Mouse (Mus musculus) adipocyte (in vitro differentiated cells): Measurements from ENCODE around the gene Kcnj9.

ENCODE experiments used
- DNase-seq: peaks from one replicate; pipeline ENCODE4 v3.0.0-alpha.2; 2016; ENCODE audit warnings: low spot score

The Kcnj9 gene

DNA sequence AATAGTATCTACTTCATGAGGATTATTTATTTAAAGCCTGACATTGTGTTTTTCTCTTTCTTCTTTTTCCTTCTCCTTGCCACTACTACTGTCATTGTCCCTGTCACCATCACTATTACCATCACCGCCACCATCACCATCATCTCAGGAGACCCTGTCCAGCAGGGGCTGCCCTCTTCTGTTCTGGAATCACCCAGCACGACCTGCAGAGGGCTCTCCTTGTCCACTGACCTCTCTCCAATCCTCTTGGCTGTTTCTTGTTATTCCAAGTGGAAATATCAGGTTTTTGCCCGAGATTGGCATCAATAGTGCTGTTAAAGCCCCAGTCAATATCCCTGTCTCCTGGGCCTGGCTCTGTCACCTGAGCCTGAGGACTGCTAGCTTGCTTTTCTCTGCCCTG, 4.4 kb upstream of the Kcnj9 start:
- peak; percentile 37 for DNase-seq

DNA sequence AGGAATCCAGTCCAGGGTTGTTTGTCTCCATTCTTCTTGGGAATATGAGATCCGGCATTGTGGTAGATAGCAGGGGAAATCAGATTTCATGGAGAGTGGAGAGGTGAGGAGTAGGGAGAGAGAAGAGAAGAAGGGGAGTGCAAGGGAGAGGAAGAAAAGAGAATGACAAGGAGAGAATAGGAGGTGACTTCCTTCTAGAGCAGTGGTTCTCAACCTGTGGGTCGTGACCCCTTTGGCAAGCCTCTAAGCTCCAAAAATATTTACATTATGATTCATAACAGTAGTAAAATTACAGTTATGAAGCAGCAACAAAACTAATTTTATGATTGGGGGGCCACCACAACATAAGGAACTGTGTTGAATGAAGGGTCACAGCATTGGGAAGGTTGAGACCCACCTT, 3.8 kb upstream of the Kcnj9 start:
- DNase-seq, result no peak

DNA sequence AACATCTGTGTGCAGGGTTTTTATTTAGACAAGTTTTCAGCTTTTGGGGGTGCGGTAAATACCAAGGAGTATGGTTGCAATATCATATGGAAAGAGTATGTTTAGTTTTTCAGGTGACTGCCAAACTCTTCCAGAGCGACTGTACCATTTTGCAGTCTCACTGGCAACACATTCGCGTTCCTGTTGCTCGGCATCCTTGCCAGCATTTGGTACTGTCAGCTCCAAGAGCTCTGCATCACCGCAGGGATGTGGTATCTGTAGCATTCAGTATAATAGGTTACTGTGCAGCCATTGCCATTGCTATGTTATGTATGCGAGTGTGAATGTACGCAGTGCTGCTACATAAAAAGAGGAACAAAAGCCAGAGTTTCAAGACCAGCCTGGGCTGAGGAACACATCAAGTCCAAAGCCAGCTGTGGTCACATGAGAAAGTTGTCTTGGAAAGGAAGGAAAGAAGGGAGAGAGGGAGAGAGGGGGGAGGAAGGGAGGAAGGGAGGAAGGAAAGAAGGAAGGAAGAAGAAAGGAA, 2.4 kb upstream of the Kcnj9 start:
- DNase-seq, result no peak

DNA sequence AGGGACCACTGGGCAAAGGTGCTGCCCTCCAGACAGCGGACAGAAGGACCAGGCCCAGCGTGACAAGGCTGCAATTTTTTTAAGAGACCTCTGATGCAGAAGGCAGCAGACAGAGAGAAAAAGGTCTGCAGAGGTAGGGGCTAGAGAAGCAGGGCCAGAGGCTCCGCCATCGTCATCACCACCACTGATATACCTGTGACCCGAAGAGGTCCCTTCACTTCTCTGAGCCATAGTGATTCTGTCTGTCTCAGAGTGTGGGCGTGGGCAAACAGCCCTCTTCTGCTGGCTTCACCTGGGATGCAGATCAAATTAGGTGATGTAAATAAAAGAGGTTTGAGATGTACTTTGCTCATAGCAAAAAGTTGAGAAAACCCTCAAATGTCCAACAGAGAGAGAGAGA, 498 bp upstream of the Kcnj9 start:
- no peak for DNase-seq

DNA sequence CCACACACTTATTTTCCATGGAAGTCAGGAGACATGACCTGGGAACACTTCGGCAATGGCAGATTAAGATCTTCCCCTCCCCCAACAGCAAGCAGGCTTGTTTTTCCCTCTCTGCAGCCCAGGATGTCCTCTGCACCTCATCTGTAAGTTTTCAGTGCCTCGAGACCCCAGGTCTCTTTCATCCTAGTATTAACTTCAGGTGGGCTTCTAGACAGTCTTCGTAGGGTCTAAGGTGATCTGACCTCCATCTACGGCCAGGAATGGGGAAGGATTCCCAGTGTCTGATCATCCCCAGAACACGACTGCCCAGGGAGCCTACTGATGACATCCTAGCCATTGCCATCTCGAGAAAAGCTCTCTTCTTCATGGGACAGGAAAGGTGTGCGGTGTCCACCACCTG, 657 bp downstream of the Kcnj9 start:
- no peak for DNase-seq

DNA sequence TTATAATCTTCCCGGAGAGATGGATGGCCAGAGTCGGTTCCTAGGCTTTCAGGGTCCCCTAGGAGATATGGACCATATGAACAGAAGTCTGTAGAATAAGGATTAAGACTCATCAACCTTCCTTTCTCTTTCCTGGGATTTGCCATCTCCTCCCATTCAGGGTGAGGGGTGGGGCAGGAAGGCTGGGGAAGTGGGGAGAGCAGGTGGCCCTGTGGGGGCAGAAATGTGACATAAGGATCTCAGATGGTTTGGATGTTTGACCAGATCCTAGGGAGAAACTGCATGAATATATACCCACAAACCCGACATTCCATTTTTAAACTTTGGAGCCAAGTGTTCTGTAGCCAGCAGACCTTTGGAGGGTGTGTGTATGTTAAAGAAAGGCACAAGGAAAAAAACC, 1.1 kb downstream of the Kcnj9 start:
- no peak for DNase-seq

DNA sequence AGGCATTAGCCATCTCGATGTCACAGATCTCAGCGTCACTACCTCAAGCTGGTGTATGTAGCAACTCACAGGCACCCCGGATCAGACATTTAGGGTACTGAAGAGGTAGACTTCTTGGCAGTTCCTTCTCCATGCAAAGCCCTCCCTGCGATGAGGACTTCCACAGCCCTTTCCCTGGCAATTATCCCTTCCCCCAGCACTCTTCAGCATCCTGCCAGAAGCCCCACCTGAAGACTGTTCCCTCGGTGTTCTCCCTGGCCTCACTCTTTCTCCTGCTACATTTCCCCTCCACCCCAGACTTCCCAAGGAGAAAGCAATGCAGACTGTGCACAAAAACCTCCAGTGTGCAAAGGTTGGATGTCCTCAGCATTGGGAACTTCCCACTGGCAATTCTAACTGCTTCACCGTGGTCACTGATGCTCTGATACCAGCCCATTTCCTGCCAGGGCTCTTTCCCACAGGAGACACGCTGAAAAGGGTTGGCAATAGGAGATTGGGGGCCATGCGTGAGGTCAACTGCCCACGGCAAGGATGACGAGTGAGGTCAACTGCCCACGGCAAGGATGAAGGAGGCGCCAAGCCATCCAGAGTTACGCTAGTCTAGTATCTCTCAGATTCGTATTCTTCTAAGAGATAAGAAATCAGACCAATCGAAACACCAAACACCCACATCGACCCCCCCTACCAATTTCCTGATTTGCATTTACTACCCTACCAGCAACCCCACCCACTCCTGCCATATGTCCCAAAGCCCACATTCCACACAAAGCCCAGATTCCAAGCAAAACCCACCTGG, 1.7 kb downstream of the Kcnj9 start:
- DNase-seq, result no peak

DNA sequence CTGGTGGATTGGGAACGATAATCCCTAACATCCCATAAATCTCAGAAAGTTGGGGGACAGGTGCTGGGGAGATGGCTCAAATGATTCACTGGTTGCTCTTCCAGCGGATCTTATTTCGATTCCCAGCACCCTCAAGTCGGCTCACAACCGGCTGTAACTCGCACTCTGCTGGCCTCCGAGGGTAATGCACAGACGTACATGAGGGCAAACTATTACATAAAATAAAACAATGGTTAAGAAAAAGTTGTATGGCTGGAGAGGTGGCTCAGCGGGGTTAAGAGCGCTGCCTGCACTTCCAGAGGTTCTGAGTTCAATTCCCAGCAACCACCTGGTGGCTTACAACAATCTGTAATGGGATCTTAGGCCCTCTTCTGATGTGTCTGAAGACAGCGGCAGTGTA, 2.4 kb downstream of the Kcnj9 start:
- no peak for DNase-seq

DNA sequence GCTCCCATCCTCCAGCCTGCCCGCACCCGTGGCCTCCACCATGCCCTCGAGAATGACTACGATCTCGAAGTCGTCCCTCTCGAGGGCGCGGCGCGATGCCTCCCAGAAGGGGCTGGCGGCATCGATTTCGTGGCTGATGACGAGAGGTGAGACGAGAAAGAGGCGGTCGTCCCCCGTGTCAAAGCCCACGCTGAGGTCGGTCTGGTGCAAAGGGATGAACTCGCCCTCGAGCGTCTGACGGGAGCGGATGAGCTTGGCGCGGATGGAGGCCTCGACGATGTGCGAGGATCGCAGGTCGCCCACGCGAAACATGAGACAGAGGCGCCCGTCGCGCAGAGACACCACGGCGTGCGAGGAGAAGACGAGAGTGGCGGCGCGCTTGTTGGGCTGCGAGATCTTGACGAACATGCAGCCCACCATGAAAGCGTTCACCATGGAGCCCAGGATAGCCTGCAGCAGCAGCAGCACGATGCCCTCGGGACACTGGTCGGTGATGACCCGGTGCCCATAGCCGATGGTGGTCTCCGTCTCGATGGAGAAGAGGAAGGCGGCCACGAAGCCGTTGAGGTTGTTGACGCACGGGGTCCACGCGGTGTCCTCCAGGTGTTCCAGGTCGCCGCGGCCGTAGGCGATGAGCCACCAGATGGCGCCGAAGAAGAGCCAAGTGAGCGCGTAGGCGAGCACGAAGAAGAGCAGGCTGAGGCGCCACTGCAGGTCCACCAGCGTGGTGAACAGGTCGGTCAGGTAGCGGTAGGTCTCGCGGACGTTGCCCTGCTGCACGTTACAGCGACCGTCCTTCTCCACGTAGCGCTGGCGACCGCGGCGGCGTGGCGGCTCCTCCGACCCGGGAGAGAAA, 3.2 kb downstream of the Kcnj9 start:
- DNase-seq, result no peak

DNA sequence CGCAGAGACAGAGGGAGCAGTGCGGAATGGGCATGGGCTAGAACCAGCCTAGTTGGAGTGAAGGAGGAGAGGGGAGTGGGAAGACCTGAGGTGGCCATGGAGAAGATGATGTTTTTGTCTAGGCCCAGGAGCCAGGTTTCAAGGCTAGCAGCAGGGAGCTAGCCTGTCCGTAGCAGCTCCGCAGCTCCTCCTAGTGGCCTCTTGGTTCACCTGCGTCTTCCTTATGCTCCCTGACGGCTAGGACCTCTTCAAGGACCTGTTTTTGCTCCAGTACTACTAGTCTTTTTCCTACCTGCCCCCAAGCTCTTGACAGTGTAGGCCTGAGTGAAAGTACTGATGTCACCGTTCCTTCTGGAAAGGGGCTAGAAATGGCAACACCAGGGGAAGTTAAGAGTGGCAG, 4.4 kb downstream of the Kcnj9 start:
- peak; percentile 81 for DNase-seq

DNA sequence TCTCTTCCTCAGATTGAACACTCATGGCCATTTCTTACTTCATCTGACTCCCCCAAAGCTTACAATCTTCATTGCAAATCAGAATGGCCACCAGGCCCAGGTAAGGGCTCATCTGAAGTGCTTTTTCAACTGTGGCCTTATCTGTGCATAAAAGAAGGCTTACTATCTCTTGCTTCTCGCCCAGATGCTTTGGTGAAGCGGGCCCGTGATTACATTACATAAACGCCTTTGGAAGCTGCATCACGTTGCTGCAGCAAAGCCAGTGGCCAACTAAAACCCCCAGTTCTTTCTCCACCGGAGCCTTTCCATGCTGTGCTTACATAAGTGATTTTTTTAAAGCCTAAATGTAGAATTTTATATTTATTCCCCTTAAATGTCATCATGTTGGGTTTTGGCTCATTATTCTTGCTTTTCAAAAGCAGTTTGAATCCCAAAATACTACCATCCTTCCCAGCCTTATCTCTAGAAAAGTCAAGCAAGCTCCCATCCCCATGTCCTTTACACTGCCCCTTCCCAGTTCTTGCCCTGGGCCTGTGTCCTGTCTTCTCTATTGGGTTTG, 5.2 kb downstream of the Kcnj9 start:
- DNase-seq, result no peak

DNA sequence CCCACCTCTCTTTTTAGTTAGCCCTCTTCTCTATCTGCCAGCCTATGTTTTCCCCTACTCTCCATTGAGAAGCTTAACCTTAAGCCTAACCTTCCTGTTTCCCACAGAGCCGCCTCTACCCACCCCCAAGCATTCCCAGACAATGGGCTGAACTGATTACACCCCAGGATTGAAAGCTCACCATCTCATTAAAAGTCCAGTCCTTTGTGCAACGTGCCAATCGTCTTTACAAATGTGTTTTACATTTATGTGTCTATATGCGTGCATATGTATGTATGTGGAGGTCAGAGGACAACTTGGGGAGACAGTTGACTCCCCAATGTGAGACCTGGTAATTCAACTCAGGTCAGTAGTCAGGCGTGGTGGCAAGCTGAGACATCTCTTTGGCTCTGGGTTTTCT, 5.8 kb downstream of the Kcnj9 start:
- no peak for DNase-seq

DNA sequence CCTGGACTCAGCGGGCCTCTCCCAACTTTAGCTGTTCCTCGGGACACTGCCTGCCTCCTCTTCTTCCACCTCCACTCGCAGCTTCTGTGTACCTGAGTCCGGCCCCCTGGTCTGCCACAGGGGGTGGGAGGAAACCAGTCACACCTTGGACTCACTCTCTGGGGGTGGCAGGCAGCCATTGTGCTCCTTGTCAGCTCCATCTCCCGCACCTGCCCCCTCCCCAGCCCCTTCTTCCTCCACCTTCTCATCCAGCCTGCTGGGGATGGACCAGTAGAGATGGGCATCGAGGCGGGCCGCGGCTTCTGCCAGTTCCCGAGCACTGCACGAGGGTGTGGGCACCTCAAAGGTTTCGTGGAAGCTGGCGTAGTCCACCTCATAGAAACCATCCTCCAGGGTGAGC, 6.4 kb downstream of the Kcnj9 start:
- DNase-seq, result no peak

DNA sequence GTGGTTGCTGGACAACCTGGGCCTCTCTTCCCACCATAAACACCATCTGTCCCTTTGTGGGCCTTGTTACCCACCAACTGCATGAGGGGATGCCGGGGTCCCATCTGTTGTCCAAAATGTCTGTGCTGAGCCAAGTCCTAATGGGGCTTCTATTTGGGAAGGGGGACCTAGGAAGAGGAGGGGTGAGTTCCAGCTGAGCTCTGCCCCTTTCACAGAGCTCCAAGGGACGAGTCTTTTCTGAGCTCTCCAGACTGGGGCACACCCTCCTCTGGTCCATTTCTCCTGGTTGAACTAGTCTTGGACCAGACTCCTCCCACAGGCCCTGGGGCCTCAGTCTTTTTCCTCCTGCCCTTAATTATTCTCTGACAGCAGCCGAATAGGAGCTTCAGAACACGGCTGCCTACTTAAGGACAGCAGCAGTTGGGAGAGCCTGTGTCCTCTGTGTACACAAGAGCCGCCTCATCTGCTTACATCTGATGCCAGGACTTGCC, 9.2 kb downstream of the Kcnj9 start:
- DNase-seq, result no peak

DNA sequence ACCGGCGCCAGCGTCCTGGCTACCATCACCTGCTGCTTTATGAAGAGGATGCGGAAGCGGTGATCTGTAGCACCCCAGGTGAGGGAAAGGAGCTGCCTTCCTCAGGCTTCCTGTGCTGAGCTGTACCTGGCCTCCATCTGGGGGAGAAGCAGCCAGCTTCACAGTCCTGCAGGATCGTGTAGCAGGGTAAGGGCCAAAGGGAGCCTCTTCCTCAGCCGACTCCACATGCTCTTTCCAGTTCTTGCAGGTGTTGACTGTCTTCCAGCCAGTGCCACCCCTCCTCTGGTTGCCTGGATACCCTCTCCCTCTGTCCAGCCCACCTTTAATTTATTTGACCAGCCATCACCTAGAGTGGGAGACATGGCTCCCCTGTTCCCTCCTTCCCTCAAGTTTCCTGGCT, 9.8 kb downstream of the Kcnj9 start:
- DNase-seq, result no peak

DNA sequence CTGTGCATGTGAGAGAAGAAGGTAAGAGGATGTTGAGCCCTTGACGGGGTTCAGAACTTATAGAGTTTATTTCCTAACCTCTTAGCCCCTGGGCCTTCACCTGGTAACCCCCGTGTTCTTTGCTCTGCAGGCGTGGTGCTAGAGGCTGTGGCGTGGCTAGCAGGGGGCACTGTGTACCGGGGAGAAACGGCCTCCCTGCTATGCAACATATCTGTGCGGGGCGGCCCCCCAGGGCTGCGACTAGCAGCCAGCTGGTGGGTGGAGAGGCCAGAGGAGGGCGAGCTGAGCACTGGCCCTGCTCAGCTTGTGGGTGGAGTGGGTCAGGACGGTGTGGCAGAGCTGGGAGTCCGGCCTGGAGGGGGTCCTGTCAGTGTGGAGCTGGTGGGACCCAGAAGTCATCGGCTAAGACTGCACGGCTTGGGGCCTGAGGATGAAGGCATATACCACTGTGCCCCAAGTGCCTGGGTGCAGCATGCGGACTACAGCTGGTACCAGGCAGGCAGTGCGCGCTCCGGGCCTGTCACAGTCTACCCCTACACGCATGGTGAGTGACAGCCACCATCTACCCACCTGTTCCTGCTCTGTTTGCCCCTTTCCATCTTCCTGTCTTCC, 10.6 kb downstream of the Kcnj9 start:
- no peak for DNase-seq

DNA sequence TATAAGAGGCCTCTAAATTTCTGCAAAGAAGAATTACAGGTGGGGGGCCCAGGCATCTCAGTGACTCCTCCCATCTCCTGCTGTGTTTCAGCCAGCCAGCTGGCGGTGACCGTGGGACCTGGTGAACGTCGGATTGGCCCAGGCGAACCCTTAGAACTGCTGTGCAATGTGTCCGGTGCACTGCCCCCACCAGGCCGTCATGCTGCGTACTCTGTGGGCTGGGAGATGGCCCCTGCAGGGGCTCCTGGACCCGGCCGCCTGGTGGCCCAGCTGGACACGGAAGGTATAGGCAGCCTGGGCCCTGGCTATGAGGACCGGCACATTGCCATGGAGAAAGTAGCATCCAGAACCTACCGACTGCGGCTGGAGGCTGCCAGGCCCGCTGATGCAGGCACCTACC, 11.2 kb downstream of the Kcnj9 start:
- no peak for DNase-seq

DNA sequence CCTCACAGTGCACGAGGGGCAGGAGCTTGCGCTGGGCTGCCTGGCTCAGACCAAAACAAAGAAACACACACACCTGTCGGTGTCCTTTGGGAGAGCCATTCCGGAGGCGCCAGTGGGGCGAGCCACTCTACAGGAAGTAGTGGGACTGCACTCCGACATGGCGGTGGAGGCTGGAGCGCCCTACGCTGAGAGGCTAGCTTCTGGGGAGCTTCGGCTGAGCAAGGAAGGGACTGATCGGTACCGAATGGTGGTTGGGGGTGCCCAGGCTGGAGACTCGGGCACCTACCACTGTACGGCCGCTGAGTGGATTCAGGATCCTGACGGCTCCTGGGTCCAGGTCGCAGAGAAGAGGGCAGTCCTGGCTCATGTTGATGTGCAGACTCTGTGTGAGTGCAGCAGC, 11.7 kb downstream of the Kcnj9 start:
- DNase-seq, result no peak

DNA sequence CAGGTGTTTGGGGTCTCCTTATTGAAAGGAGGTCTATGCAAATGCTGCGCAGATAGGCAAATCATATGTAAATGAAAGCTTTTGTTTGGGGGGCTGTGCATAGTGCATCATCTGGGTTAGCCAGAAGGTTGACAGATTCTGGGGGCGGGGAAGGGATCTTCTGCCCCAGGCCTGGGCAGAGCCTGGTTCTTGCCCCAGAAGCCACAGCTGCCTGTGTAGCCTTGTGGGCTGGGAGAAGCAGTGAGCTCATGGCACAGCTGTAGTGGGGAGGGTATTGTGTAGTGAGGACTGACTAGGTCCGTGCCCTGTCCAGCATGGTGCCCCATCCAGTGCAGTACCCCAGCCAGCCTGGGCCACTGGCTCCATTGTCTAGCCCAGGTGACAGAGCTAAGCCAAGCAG, 14.2 kb downstream of the Kcnj9 start:
- DNase-seq, result no peak

DNA sequence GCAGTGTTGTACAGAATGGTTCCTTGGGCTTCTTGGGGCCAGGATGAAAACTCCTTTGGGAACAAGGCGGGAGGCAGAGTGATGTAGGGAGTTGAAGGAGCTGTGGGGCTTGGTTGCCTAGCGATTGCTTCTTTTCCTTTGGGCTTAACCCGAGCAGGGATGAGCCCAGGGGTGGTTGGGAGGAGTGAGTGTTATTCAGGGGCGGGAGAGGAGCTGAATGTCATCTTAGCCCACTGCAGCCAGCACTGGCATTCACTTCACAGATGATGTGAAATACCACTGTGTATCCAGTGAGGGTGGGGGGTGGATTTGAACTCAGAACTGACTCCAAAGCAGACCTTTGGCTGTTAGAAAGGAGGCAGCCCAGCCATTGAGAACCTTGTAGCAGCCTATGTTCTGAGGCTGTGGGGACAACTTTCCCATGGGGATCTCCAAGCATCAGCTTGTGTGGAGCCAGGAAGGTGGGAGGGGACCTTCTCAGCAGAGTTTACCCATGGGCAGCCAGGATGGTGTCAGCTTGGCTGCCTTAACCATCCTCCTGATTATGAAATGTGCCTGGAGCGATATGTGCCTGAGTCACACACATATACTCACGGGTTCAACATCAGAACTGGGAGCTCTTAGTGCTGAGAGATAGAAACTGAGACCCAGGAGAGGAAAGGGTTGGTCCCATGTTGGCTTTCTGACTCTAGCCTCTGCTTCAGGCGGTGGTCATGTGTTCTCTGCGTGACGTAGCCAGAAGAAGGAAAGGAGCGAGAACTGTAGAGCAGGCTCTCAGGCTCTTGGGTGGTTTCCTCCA, 15.3 kb downstream of the Kcnj9 start:
- DNase-seq, result peak; percentile 47

DNA sequence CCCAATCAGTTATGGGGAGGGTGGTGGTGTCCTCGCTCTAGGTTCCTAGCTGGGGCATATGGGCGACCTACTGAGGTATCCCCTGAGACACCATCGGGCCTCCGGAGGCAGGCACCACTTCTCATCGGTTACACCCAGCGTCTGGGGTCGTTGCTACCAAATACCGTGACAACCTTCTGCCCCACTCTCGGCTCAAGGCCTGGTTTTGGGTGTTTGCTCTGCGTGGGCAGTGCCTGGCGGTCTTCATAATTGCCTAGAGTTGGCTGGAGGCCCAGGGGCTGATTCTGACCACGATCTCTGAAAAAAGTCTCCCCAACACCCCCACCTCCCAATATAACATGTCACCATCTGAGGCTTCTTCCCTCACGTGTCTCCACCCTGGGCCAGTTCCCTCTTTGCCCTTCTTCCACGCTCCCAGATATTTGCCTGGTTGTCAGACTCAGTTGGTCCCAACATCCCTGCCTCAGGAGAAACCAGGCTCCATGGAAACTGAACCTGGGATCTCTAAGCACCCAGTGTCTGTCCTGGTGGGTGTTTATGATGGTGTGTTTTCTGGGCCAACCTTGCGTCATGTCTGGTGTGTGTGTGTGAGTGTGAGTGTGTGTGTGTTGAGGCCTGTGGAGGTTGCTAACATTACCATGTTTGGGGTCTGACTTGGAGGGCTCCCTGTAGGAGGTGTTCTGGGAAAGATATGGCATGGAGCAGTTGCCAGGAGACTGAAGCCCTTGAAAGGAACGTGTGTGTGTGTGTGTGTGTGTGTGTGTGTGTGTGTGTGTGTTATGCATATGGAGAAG, 16.2 kb downstream of the Kcnj9 start:
- DNase-seq, result no peak
